Mouse (Mus musculus): ENCODE results near the gene Stim2. TPM values are rescaled to one million over a fixed set of nuclear protein-coding genes. Genes with fewer than 3 reads are reported as not detected.

The Stim2 gene
- total and polyA plus RNA-seq, 3 experiments: 16.8 to 21.5 (median 18.2) TPM

GRCm38 (mm10) chr5:54025630-54026029, 27.3 kb downstream of the Stim2 start:
- peaks cover 17 to 34% of the 10 kb centered on the region in 2 experiments for H3K4me1 ChIP-seq (ENCODE audit: control insufficient read depth in 1 of 2, insufficient read depth in 2 of 2)
- H3K27ac ChIP-seq (ENCODE audit: insufficient read depth, low read depth): no peak overlapping the region
- H3K9ac ChIP-seq (ENCODE audit: insufficient read depth, low read depth): no peak overlapping the region
- no peak overlapping the region for H3K4me2 ChIP-seq (ENCODE audit: insufficient read depth, low read depth, poor library complexity, severe bottlenecking)
- no peaks in the 10 kb centered on the region for H3K27me3 ChIP-seq (replicated peaks)
- TF ChIP-seq SMC3 (IDR thresholded peaks at IDR 0.05; ENCODE audit: low read depth, low read length) (no peak), ELF1 (IDR thresholded peaks at IDR 0.05; ENCODE audit: low read depth, low read length) (no peak), EP300 (IDR thresholded peaks at IDR 0.05; ENCODE audit: low read length) (peak; percentile 72), ZKSCAN1 (IDR thresholded peaks at IDR 0.05; ENCODE audit: borderline replicate concordance, low read depth, low read length) (no peak), CHD2 (IDR thresholded peaks at IDR 0.05; ENCODE audit: low read length) (no peak), PAX5 (IDR thresholded peaks at IDR 0.05; ENCODE audit: low read length) (no peak), IRF4 (IDR thresholded peaks at IDR 0.05; ENCODE audit: low read depth, low read length) (0 out of 2 replicates have a peak, but pooled peaks have one; percentile 25), RCOR1 (conservative IDR thresholded peaks at IDR 0.05; ENCODE audit: low read depth, low read length) (no peak), JUN (IDR thresholded peaks at IDR 0.05; ENCODE audit: insufficient read depth, low read depth, low read length) (no peak), MEF2A (IDR thresholded peaks at IDR 0.05; ENCODE audit: borderline replicate concordance, low read depth, low read length) (no peak)
- dilution Hi-C loops (cut with MboI; ENCODE audit: extremely low pct_ligation_motif_present, extremely low pct_unique_long_range_greater_than_20kb, low sequenced_read_pairs): no loop called here
- no peak overlapping the region for H3K4me3 ChIP-seq (replicated peaks in 1 of 3; ENCODE audit: low read depth in 2 of 3, low read length in 2 of 3, poor library complexity in 1 of 3)
- H3K79me2 ChIP-seq (replicated peaks; ENCODE audit: control insufficient read depth, extremely low read depth, insufficient read depth, poor library complexity, severe bottlenecking): peaks cover 4% of the 10 kb centered on the region; the same call in 1 of the 2 replicates
- DNase-seq (ENCODE audit: extremely low read depth): peak; percentile 70
- in situ Hi-C loops (cut with MboI; ENCODE audit: low pct_ligation_motif_present, low pct_unique_long_range_greater_than_20kb, low sequenced_read_pairs): no loop called here
- no peaks in the 10 kb centered on the region for H3K9me3 ChIP-seq (replicated peaks; ENCODE audit: low read length)
- peaks cover 0 to 7% of the 10 kb centered on the region in 2 experiments for H3K36me3 ChIP-seq (replicated peaks in 1 of 2; ENCODE audit: control insufficient read depth in 1 of 2, insufficient read depth in 1 of 2, low read length in 1 of 2)

- DNase-seq (ENCODE audit: extremely low read depth): no peak
- H3K4me1 ChIP-seq (ENCODE audit: control insufficient read depth in 1 of 2, insufficient read depth in 2 of 2): peaks cover 9 to 30% of the 10 kb centered on the region in 2 experiments
- H3K27ac ChIP-seq (ENCODE audit: insufficient read depth, low read depth): no peak overlapping the region
- dilution Hi-C loops (cut with MboI; ENCODE audit: extremely low pct_ligation_motif_present, extremely low pct_unique_long_range_greater_than_20kb, low sequenced_read_pairs) (no loop called here), in situ Hi-C loops (cut with MboI; ENCODE audit: low pct_ligation_motif_present, low pct_unique_long_range_greater_than_20kb, low sequenced_read_pairs) (no loop called here)
- H3K9me3 ChIP-seq (replicated peaks; ENCODE audit: low read length): no peaks in the 10 kb centered on the region
- peaks cover 8% of the 10 kb centered on the region; the same call in 1 of the 2 replicates for H3K79me2 ChIP-seq (replicated peaks; ENCODE audit: control insufficient read depth, extremely low read depth, insufficient read depth, poor library complexity, severe bottlenecking)
- H3K27me3 ChIP-seq (replicated peaks): no peaks in the 10 kb centered on the region
- H3K36me3 ChIP-seq (replicated peaks in 1 of 2; ENCODE audit: control insufficient read depth in 1 of 2, insufficient read depth in 1 of 2, low read length in 1 of 2): peaks cover 0 to 7% of the 10 kb centered on the region in 2 experiments
- TF ChIP-seq USF2 (conservative IDR thresholded peaks at IDR 0.05; ENCODE audit: low read depth, low read length) (no peak), SMC3 (IDR thresholded peaks at IDR 0.05; ENCODE audit: low read depth, low read length) (no peak), HCFC1 (IDR thresholded peaks at IDR 0.05; ENCODE audit: low read depth, low read length) (no peak), E2F4 (IDR thresholded peaks at IDR 0.05; ENCODE audit: insufficient replicate concordance, low read depth, low read length) (no peak), JUN (IDR thresholded peaks at IDR 0.05; ENCODE audit: insufficient read depth, low read depth, low read length) (no peak), NRF1 (IDR thresholded peaks at IDR 0.05; ENCODE audit: low read depth, low read length) (no peak), NELFE (IDR thresholded peaks at IDR 0.05; ENCODE audit: low read depth, low read length) (no peak), JUND (conservative IDR thresholded peaks at IDR 0.05; ENCODE audit: low read depth, low read length) (no peak), CHD2 (IDR thresholded peaks at IDR 0.05; ENCODE audit: low read length) (no peak), RAD21 (IDR thresholded peaks at IDR 0.05; ENCODE audit: low read depth, low read length) (no peak), POLR2A (IDR thresholded peaks at IDR 0.05; ENCODE audit: low read depth, low read length) (no peak), ZC3H11A (IDR thresholded peaks at IDR 0.05; ENCODE audit: low read depth, low read length) (no peak), MAZ (IDR thresholded peaks at IDR 0.05; ENCODE audit: low read depth, low read length) (no peak), IRF4 (IDR thresholded peaks at IDR 0.05; ENCODE audit: low read depth, low read length) (no peak), CHD1 (IDR thresholded peaks at IDR 0.05; ENCODE audit: low read depth, low read length) (no peak), ELF1 (IDR thresholded peaks at IDR 0.05; ENCODE audit: low read depth, low read length) (no peak), PAX5 (IDR thresholded peaks at IDR 0.05; ENCODE audit: low read length) (no peak), MAFK (IDR thresholded peaks at IDR 0.05; ENCODE audit: insufficient replicate concordance, low read length) (no peak), ZKSCAN1 (IDR thresholded peaks at IDR 0.05; ENCODE audit: borderline replicate concordance, low read depth, low read length) (no peak), CTCF (conservative IDR thresholded peaks at IDR 0.05 in 1 of 2, IDR thresholded peaks at IDR 0.05 in 1 of 2; ENCODE audit: low read depth in 2 of 2, low read length in 2 of 2) (no peak)
- H3K4me3 ChIP-seq (replicated peaks in 1 of 3; ENCODE audit: low read depth in 2 of 3, low read length in 2 of 3, poor library complexity in 1 of 3): no peak overlapping the region
- H3K9ac ChIP-seq (ENCODE audit: insufficient read depth, low read depth): no peak overlapping the region
- no peak overlapping the region for H3K4me2 ChIP-seq (ENCODE audit: insufficient read depth, low read depth, poor library complexity, severe bottlenecking)
These were observed 34.9 kb downstream of the Stim2 start for GRCm38 (mm10) chr5:54033217-54033616.

All from CH12.LX (cell line).